Mouse (Mus musculus): ENCODE results near the gene Cd8b1. TPM values are rescaled to one million over a fixed set of nuclear protein-coding genes. Genes with fewer than 3 reads are reported as not detected.
"Not testable (repeated sequence)": the region's sequence is repeated elsewhere in the genome, so short reads cannot be mapped to it uniquely, and the experiment has no call there.

The Cd8b1 gene
- polyA plus RNA-seq, 1 experiment from 2014 or later: not detected

DNA sequence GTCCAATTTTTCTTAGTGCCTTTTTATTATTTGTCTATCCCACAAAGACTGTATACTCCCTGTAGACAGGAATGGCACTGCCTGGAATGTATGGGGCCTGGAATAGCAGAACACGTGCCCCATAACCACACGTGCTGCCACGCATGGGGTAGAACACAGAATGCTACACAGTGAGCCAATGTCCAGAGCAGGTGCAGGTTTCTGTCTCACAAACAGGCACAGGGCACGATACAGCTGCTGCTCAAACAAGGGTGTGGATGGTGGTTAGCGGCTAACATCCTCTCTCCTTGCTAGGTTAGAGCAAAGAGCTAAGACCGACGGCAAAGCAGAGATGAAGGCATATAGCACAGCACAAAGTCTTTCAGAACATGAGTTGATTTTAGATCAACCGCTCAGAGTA lies 15.1 kb upstream of the Cd8b1 start:
- ATAC-seq (ENCODE audit: low FRiP score, low TSS enrichment): no peak

DNA sequence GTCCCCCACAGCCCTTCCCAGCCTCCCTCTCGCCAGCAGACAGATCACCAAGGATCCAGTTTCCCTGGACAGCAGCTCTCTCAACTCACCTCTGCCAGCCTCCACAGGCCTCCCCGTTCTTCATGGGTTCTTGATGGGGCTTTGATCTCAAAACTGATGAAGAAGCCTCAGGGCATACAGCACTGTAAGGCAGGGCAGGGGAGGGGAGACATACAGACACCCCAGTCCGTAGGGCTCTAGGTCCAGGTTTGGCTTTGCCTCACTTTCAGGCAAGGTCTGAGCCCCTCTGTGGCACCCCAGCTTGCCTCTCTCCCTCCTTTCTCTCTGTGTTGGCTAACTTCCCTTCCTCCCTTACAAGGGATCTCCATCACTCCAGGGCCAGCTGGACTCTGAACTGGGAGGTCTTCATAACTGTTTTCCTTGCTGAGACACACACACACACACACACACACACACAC lies 733 bp upstream of the Cd8b1 start, which contains the start of gene Smyd1:
Gene Smyd1, minus strand, starts transcription at position 408 of the 458 bp plus-strand sequence.
- no peaks in the 10 kb centered on the region for H3K36me3 ChIP-seq (ENCODE audit: control insufficient read depth, insufficient read depth, low read length)
- DNase-seq (no peak), ATAC-seq (ENCODE audit: low FRiP score, low TSS enrichment) (no peak)
- H3K27ac ChIP-seq (replicated peaks; ENCODE audit: low read depth, low read length): no peak within 1 kb of the TSS
- H3K4me2 ChIP-seq (ENCODE audit: low read length): no peak within 1 kb of the TSS
- WGBS: 83% methylated on average over 3 of the region's 3 CpGs
- no peak within 1 kb of the TSS for H3K4me3 ChIP-seq (replicated peaks; ENCODE audit: low read depth, low read length)
- H3K27me3 ChIP-seq (ENCODE audit: control insufficient read depth, insufficient read depth, low read length): no peaks in the 10 kb centered on the region
- H3K9ac ChIP-seq (replicated peaks; ENCODE audit: low read length): no peak within 1 kb of the TSS
- no peaks in the 10 kb centered on the region for H3K9me3 ChIP-seq (ENCODE audit: control insufficient read depth, low read length)
- H3K4me1 ChIP-seq (ENCODE audit: control insufficient read depth, insufficient read depth, low read length): no peaks in the 10 kb centered on the region

More for the DNA sequence above, 15.1 kb upstream of the Cd8b1 start:
- no peaks in the 10 kb centered on the region for H3K27me3 ChIP-seq (ENCODE audit: control insufficient read depth, insufficient read depth, low read length)
- H3K9me3 ChIP-seq (ENCODE audit: control insufficient read depth, low read length): no peaks in the 10 kb centered on the region
- no peak for DNase-seq
- no peak overlapping the region for H3K9ac ChIP-seq (replicated peaks; ENCODE audit: low read length)
- H3K4me1 ChIP-seq (ENCODE audit: control insufficient read depth, insufficient read depth, low read length): no peaks in the 10 kb centered on the region
- H3K4me2 ChIP-seq (ENCODE audit: low read length): no peak overlapping the region
- no peak overlapping the region for H3K27ac ChIP-seq (replicated peaks; ENCODE audit: low read depth, low read length)
- H3K4me3 ChIP-seq (replicated peaks; ENCODE audit: low read depth, low read length): no peak overlapping the region
- H3K36me3 ChIP-seq (ENCODE audit: control insufficient read depth, insufficient read depth, low read length): no peaks in the 10 kb centered on the region
- WGBS: 89% methylated on average over 8 of the region's 8 CpGs

DNA sequence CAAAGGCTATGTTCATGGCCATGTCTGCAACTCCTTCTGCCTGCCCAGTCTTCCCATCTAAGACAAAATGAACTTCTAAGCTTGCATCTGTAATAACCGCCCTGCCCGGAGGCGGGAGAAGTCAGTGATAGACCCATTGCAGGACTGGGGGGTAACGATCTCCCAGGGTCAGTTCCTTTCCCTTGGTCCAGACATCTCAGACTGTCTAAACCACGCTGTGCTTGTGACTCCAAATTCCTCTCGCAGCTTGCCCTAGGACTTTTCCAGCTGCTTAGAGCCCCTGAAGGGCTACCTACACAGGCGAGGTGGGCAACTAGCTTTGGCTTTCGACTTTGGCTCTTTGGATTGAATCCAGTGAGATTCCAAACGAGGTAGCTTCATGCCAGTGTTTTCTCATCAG lies 2.2 kb downstream of the Cd8b1 start:
- no peaks in the 10 kb centered on the region for H3K4me1 ChIP-seq (ENCODE audit: control insufficient read depth, insufficient read depth, low read length)
- H3K27ac ChIP-seq (replicated peaks; ENCODE audit: low read depth, low read length): no peak overlapping the region
- H3K9me3 ChIP-seq (ENCODE audit: control insufficient read depth, low read length): no peaks in the 10 kb centered on the region
- no peaks in the 10 kb centered on the region for H3K27me3 ChIP-seq (ENCODE audit: control insufficient read depth, insufficient read depth, low read length)
- no peak overlapping the region for H3K9ac ChIP-seq (replicated peaks; ENCODE audit: low read length)
- H3K36me3 ChIP-seq (ENCODE audit: control insufficient read depth, insufficient read depth, low read length): no peaks in the 10 kb centered on the region
- H3K4me3 ChIP-seq (replicated peaks; ENCODE audit: low read depth, low read length): no peak overlapping the region
- ATAC-seq (ENCODE audit: low FRiP score, low TSS enrichment) (no peak), DNase-seq (no peak)
- no peak overlapping the region for H3K4me2 ChIP-seq (ENCODE audit: low read length)
- WGBS: 92% methylated on average over 9 of the region's 9 CpGs

DNA sequence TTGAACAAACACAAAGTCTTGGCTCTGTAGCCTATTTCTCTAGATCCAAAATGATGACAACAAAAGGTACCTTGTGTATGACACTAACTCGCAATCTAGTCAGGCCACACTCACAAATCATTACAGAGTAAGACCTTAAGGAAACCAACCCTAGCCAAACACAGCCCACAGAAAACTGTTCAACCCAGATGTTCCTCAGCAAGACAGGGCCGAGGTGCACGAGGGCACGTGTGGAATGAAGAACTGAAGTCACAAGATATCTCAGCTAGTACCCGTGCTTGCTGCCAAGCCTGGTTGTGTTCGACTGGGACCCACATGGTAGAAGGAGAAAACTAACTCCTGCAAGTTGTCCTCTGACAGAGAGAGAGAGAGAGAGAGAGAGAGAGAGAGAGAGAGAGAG lies 7.3 kb downstream of the Cd8b1 start:
- H3K27me3 ChIP-seq (ENCODE audit: control insufficient read depth, insufficient read depth, low read length): no peaks in the 10 kb centered on the region
- H3K36me3 ChIP-seq (ENCODE audit: control insufficient read depth, insufficient read depth, low read length): no peaks in the 10 kb centered on the region
- ATAC-seq (ENCODE audit: low FRiP score, low TSS enrichment): no peak
- 92% methylated on average over 6 of the region's 6 CpGs for WGBS
- H3K9me3 ChIP-seq (ENCODE audit: control insufficient read depth, low read length): no peaks in the 10 kb centered on the region
- no peaks in the 10 kb centered on the region for H3K4me1 ChIP-seq (ENCODE audit: control insufficient read depth, insufficient read depth, low read length)
- H3K4me2 ChIP-seq (ENCODE audit: low read length): no peak overlapping the region
- no peak overlapping the region for H3K27ac ChIP-seq (replicated peaks; ENCODE audit: low read depth, low read length)
- H3K9ac ChIP-seq (replicated peaks; ENCODE audit: low read length): no peak overlapping the region
- H3K4me3 ChIP-seq (replicated peaks; ENCODE audit: low read depth, low read length): no peak overlapping the region
- DNase-seq: no peak

- Histone ChIP-seq H3K4me1 (ENCODE audit: control insufficient read depth, insufficient read depth, low read length) (no peaks in the 10 kb centered on the region), H3K4me3 (replicated peaks; ENCODE audit: low read depth, low read length) (no peak overlapping the region), H3K4me2 (ENCODE audit: low read length) (no peak overlapping the region), H3K9me3 (ENCODE audit: control insufficient read depth, low read length) (no peaks in the 10 kb centered on the region), H3K36me3 (ENCODE audit: control insufficient read depth, insufficient read depth, low read length) (no peaks in the 10 kb centered on the region), H3K9ac (replicated peaks; ENCODE audit: low read length) (no peak overlapping the region), H3K27ac (replicated peaks; ENCODE audit: low read depth, low read length) (no peak overlapping the region), H3K27me3 (ENCODE audit: control insufficient read depth, insufficient read depth, low read length) (no peaks in the 10 kb centered on the region)
- no peak for DNase-seq
- ATAC-seq (ENCODE audit: low FRiP score, low TSS enrichment): no peak
- 84% methylated on average over 7 of the region's 7 CpGs for WGBS
Observed at GRCm38 (mm10) chr6:71330486-71330885, 7.9 kb downstream of the Cd8b1 start.

DNA sequence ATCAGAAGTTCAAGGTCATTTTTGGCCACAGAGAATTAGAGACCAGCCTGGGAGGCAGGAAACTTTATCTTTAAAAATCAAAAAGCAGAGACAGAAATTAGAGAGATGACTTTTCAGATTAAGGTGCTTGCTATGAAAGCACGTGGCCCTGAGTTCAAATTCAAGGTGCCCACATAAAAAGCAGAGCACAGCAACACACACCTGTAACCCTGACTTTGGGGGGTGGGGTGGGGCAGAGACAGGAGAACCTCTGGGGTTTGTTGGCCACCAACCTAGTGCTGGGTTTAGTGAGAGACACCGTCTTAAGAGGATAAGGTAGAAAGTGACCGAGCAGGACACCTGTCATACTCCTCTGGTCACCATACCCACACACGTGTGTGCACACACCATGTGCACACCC lies 8.9 kb downstream of the Cd8b1 start:
- not testable (repeated sequence) for H3K9ac ChIP-seq (replicated peaks; ENCODE audit: low read length); ATAC-seq (ENCODE audit: low FRiP score, low TSS enrichment); H3K4me1 ChIP-seq (ENCODE audit: control insufficient read depth, insufficient read depth, low read length)

GRCm38 (mm10) chr6:71332236-71332965 lies 9.8 kb downstream of the Cd8b1 start:
- Histone ChIP-seq H3K4me2 (ENCODE audit: low read length) (no peak overlapping the region), H3K4me1 (ENCODE audit: control insufficient read depth, insufficient read depth, low read length) (no peaks in the 10 kb centered on the region), H3K9me3 (ENCODE audit: control insufficient read depth, low read length) (no peaks in the 10 kb centered on the region), H3K27ac (replicated peaks; ENCODE audit: low read depth, low read length) (no peak overlapping the region), H3K9ac (replicated peaks; ENCODE audit: low read length) (no peak overlapping the region), H3K36me3 (ENCODE audit: control insufficient read depth, insufficient read depth, low read length) (no peaks in the 10 kb centered on the region), H3K27me3 (ENCODE audit: control insufficient read depth, insufficient read depth, low read length) (no peaks in the 10 kb centered on the region), H3K4me3 (replicated peaks; ENCODE audit: low read depth, low read length) (no peak overlapping the region)
- ATAC-seq (ENCODE audit: low FRiP score, low TSS enrichment): no peak
- WGBS: 86% methylated on average over 11 of the region's 11 CpGs
- DNase-seq: no peak

More for the DNA sequence above, 8.9 kb downstream of the Cd8b1 start:
- not testable (repeated sequence) for H3K4me3 ChIP-seq (replicated peaks; ENCODE audit: low read depth, low read length); H3K4me2 ChIP-seq (ENCODE audit: low read length); H3K36me3 ChIP-seq (ENCODE audit: control insufficient read depth, insufficient read depth, low read length); H3K27me3 ChIP-seq (ENCODE audit: control insufficient read depth, insufficient read depth, low read length); H3K9me3 ChIP-seq (ENCODE audit: control insufficient read depth, low read length); DNase-seq; H3K27ac ChIP-seq (replicated peaks; ENCODE audit: low read depth, low read length)
- 95% methylated on average over 1 of the region's 4 CpGs for WGBS

DNA sequence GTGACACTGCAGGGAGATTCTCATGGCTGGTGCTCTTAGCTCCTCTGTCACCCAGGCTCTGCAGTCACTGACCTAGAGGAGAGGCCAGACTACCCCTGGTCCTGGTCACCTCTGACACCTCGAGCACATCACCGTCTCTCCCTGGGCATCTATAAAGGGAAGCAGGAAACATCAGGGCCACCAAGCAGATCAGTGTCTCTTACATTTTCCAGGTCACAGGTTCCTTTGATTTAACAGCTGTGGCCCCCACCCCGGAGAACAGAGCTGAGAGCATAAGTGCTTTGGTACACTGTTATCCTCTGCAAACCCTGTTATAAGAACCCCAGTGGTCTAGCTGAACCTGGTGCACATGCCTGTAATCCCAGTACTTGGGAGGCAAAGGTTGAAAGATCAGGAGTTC lies 10.4 kb downstream of the Cd8b1 start:
- Histone ChIP-seq H3K4me1 (ENCODE audit: control insufficient read depth, insufficient read depth, low read length) (no peaks in the 10 kb centered on the region), H3K4me3 (replicated peaks; ENCODE audit: low read depth, low read length) (no peak overlapping the region), H3K9ac (replicated peaks; ENCODE audit: low read length) (no peak overlapping the region), H3K27ac (replicated peaks; ENCODE audit: low read depth, low read length) (no peak overlapping the region), H3K27me3 (ENCODE audit: control insufficient read depth, insufficient read depth, low read length) (no peaks in the 10 kb centered on the region), H3K9me3 (ENCODE audit: control insufficient read depth, low read length) (no peaks in the 10 kb centered on the region), H3K4me2 (ENCODE audit: low read length) (no peak overlapping the region), H3K36me3 (ENCODE audit: control insufficient read depth, insufficient read depth, low read length) (no peaks in the 10 kb centered on the region)
- DNase-seq: no peak
- WGBS: 77% methylated on average over 3 of the region's 3 CpGs
- ATAC-seq (ENCODE audit: low FRiP score, low TSS enrichment): no peak

DNA sequence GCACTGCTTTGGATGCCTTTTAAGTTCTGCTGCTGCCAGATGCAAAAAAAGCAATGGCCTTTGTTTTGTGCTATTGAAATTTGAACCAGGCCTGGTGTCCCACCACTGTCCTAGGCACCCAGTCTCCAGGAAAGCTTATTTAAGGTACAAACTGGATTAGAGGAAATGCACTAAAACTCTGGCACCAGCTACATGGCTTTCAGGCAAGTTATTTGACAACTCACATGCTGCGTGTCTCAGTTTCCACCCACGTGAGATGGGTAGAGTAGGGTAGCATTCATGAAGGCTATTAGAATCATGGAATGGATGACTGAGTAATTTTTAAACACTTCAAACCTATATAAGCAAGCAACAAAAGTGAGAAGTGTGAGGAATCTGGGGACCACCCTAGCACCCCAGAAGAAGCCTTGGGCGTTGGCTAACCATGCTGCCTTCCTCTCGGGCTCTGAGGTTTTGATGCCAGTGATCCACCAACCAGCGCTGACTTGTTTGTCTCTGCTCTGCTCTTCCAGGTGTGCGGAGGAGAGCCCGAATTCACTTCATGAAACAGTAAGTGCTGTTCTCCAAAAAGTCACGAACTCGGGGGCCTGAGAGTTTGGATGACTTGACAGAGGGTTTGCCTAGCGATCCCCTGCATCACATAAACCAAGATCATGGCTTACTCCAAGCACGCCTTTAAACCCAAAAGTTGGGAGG lies 11.1 kb downstream of the Cd8b1 start:
- no peaks in the 10 kb centered on the region for H3K36me3 ChIP-seq (ENCODE audit: control insufficient read depth, insufficient read depth, low read length)

More for the DNA sequence above, 11.1 kb downstream of the Cd8b1 start:
- no peaks in the 10 kb centered on the region for H3K9me3 ChIP-seq (ENCODE audit: control insufficient read depth, low read length)
- WGBS: 94% methylated on average over 11 of the region's 11 CpGs
- no peak for ATAC-seq (ENCODE audit: low FRiP score, low TSS enrichment)
- no peaks in the 10 kb centered on the region for H3K27me3 ChIP-seq (ENCODE audit: control insufficient read depth, insufficient read depth, low read length)
- H3K4me3 ChIP-seq (replicated peaks; ENCODE audit: low read depth, low read length): no peak overlapping the region
- no peak overlapping the region for H3K27ac ChIP-seq (replicated peaks; ENCODE audit: low read depth, low read length)
- no peak for DNase-seq
- no peak overlapping the region for H3K9ac ChIP-seq (replicated peaks; ENCODE audit: low read length)
- H3K4me1 ChIP-seq (ENCODE audit: control insufficient read depth, insufficient read depth, low read length): no peaks in the 10 kb centered on the region
- H3K4me2 ChIP-seq (ENCODE audit: low read length): no peak overlapping the region

Data from midbrain, embryonic 14.5 days (tissue).